Mouse (Mus musculus) c-Kit-positive CD71-negative TER-119-negative erythroid progenitor cells, embryonic 14.5 days (primary cell): ENCODE data around the gene Olfr815.
"Not testable (repeated sequence)": the region's sequence is repeated elsewhere in the genome, so short reads cannot be mapped to it uniquely, and the experiment has no call there.

Source experiments
- DNase-seq: peaks from one replicate; pipeline ENCODE4 v3.0.0-alpha.2; 2013; ENCODE audit warnings: low read depth

The Olfr815 gene

GRCm38 (mm10) chr10:129905767-129906166 lies at the start of gene Olfr815:
Gene Olfr815, minus strand, starts transcription at chr10:129905867.
- not testable (repeated sequence) for DNase-seq

GRCm38 (mm10) chr10:129949000-129949399 lies 43.3 kb upstream of the Olfr815 start, which contains the start of gene Olfr818:
Gene Olfr818, minus strand, starts transcription at chr10:129949100.
- no peak for DNase-seq

GRCm38 (mm10) chr10:129915497-129915896 lies 9.8 kb upstream of the Olfr815 start, which contains the start of gene Olfr816:
Gene Olfr816, minus strand, starts transcription at chr10:129915597.
- no peak for DNase-seq

- DNase-seq: no peak
Measured at GRCm38 (mm10) chr10:129885934-129886333, 19.7 kb downstream of the Olfr815 start.

- not testable (repeated sequence) for DNase-seq
Measured at GRCm38 (mm10) chr10:129885496-129885895, 20.2 kb downstream of the Olfr815 start.

- DNase-seq: not testable (repeated sequence)
Measured at GRCm38 (mm10) chr10:129879751-129880150, 25.9 kb downstream of the Olfr815 start, which contains the start of gene Olfr814. Gene Olfr814, minus strand, starts transcription at chr10:129879851.

- DNase-seq: no peak
Measured at GRCm38 (mm10) chr10:129855067-129855466, 50.6 kb downstream of the Olfr815 start, which contains the start of gene Olfr813. Gene Olfr813, plus strand, starts transcription at chr10:129855367.
